Mouse (Mus musculus) layer of hippocampus, postnatal 25 days (tissue): ENCODE measurements around the gene Gucd1. TPM values are rescaled to one million over a fixed set of nuclear protein-coding genes. Genes with fewer than 3 reads are reported as not detected.
A peak's percentile ranks its signal among the peaks of the same experiment; 100 is the strongest.
"Not testable (repeated sequence)": the region's sequence is repeated elsewhere in the genome, so short reads cannot be mapped to it uniquely, and the experiment has no call there.

Experiments
- DNase-seq, 2 experiments: peaks; one replicate each; pipeline ENCODE4 v3.0.0; 2022; ENCODE audit warnings: mixed read lengths in 2 of 2, low spot score in 1 of 2; ENCODE audit errors: extremely low spot score in 1 of 2
- total RNA-seq, 2 experiments: library from RNA; stranded (reverse); gene quantifications; 2 replicates each; pipeline ENCODE4 v1.2.3; 2021

The Gucd1 gene
- total RNA-seq, 2 experiments from 2014 or later = 16.3 to 19.5 TPM

- not testable (repeated sequence) for DNase-seq
These were observed 11.8 kb downstream of the Gucd1 start for GRCm38 (mm10) chr10:75505928-75506327.

GRCm38 (mm10) chr10:75505130-75505495 is 12.7 kb downstream of the Gucd1 start:
- no peak for DNase-seq

GRCm38 (mm10) chr10:75504234-75505129 is 13.3 kb downstream of the Gucd1 start:
- no peak for DNase-seq

GRCm38 (mm10) chr10:75503692-75504091 is 14.1 kb downstream of the Gucd1 start:
- DNase-seq = no peak

- DNase-seq = no peak
These were observed 16.1 kb downstream of the Gucd1 start for GRCm38 (mm10) chr10:75501641-75502040.

- DNase-seq = no peak
These were observed 17.4 kb downstream of the Gucd1 start for GRCm38 (mm10) chr10:75500345-75500744.

GRCm38 (mm10) chr10:75499791-75500190 is 18.0 kb downstream of the Gucd1 start:
- DNase-seq = no peak

GRCm38 (mm10) chr10:75499214-75499613 is 18.6 kb downstream of the Gucd1 start:
- DNase-seq = not testable (repeated sequence)

- no peak for DNase-seq
These were observed 21.9 kb downstream of the Gucd1 start for GRCm38 (mm10) chr10:75495921-75496320.

GRCm38 (mm10) chr10:75495304-75495703 is 22.5 kb downstream of the Gucd1 start:
- no peak for DNase-seq

GRCm38 (mm10) chr10:75491936-75492262 is 25.9 kb downstream of the Gucd1 start:
- DNase-seq = no peak

- DNase-seq = no peak
These were observed 26.4 kb downstream of the Gucd1 start for GRCm38 (mm10) chr10:75491234-75491935.

GRCm38 (mm10) chr10:75490731-75491130 is 27.0 kb downstream of the Gucd1 start:
- no peak for DNase-seq

- no peak for DNase-seq
These were observed 28.2 kb downstream of the Gucd1 start for GRCm38 (mm10) chr10:75489522-75489921.

GRCm38 (mm10) chr10:75487131-75487530 is 30.6 kb downstream of the Gucd1 start:
- no peak for DNase-seq

- peak; percentile 67 to 92 for DNase-seq
These were observed 31.4 kb downstream of the Gucd1 start for GRCm38 (mm10) chr10:75486086-75486979.

GRCm38 (mm10) chr10:75484767-75485166 is 33.0 kb downstream of the Gucd1 start:
- DNase-seq = no peak

GRCm38 (mm10) chr10:75484066-75484465 is 33.7 kb downstream of the Gucd1 start:
- no peak for DNase-seq

- no peak for DNase-seq
These were observed 34.8 kb downstream of the Gucd1 start for GRCm38 (mm10) chr10:75482919-75483483.

- DNase-seq = no peak
These were observed 35.5 kb downstream of the Gucd1 start for GRCm38 (mm10) chr10:75482271-75482670.
